Mouse (Mus musculus): Measurements from ENCODE around the gene Relch. TPM values are rescaled to one million over a fixed set of nuclear protein-coding genes. Genes with fewer than 3 reads are reported as not detected.

Gene Relch
- polyA plus RNA-seq, 1 experiment from 2014 or later, result 33.0 TPM

- H3K36me3 ChIP-seq (ENCODE audit: control insufficient read depth, insufficient read depth, low read length), result no peaks in the 10 kb centered on the region
- H3K27me3 ChIP-seq (ENCODE audit: control insufficient read depth, insufficient read depth, low read length), result peaks cover 21% of the 10 kb centered on the region
- H3K4me3 ChIP-seq (ENCODE audit: low read depth, low read length), result peak overlapping the region; percentile 56
- H3K27ac ChIP-seq (ENCODE audit: low read depth, low read length), result no peak overlapping the region
- 34% methylated on average over 12 of the region's 12 CpGs for WGBS
- H3K9me3 ChIP-seq (ENCODE audit: control insufficient read depth, low read length), result no peaks in the 10 kb centered on the region
- ATAC-seq (replicated peaks; ENCODE audit: low FRiP score) (0 out of 2 replicates have a peak, but pooled peaks have one; percentile 15), DNase-seq (ENCODE audit: low spot score) (no peak)
- H3K4me2 ChIP-seq (ENCODE audit: low read depth, low read length, severe bottlenecking), result peak overlapping the region; percentile 96
- H3K4me1 ChIP-seq (replicated peaks; ENCODE audit: control insufficient read depth, insufficient read depth, low read length), result 0 out of 2 replicates have a peak, but pooled peaks cover 4% of the 10 kb centered on the region
- H3K9ac ChIP-seq (ENCODE audit: low read length), result peak overlapping the region; percentile 52
These were observed 116.4 kb downstream of the Relch start for GRCm38 (mm10) chr1:105780079-105780456.

- Histone ChIP-seq H3K9me3 (ENCODE audit: control insufficient read depth, low read length) (no peaks in the 10 kb centered on the region), H3K4me1 (replicated peaks; ENCODE audit: control insufficient read depth, insufficient read depth, low read length) (0 out of 2 replicates have a peak, but pooled peaks cover 4% of the 10 kb centered on the region), H3K36me3 (ENCODE audit: control insufficient read depth, insufficient read depth, low read length) (no peaks in the 10 kb centered on the region), H3K9ac (ENCODE audit: low read length) (peak within 1 kb of the TSS; percentile 52), H3K27ac (ENCODE audit: low read depth, low read length) (no peak within 1 kb of the TSS), H3K4me3 (ENCODE audit: low read depth, low read length) (peak within 1 kb of the TSS; percentile 56), H3K27me3 (ENCODE audit: control insufficient read depth, insufficient read depth, low read length) (peaks cover 21% of the 10 kb centered on the region), H3K4me2 (ENCODE audit: low read depth, low read length, severe bottlenecking) (peak within 1 kb of the TSS; percentile 96)
- ATAC-seq (replicated peaks; ENCODE audit: low FRiP score) (peak; percentile 88), DNase-seq (ENCODE audit: low spot score) (peak; percentile 79)
- 3% methylated on average over 77 of the region's 77 CpGs for WGBS
These were observed 117.0 kb downstream of the Relch start, which contains the start of gene Tnfrsf11a for GRCm38 (mm10) chr1:105780457-105781364. Gene Tnfrsf11a (plus strand): TSS chr1:105780718.

GRCm38 (mm10) chr1:105781391-105782146 is 117.9 kb downstream of the Relch start:
- DNase-seq (ENCODE audit: low spot score), result no peak
- no peaks in the 10 kb centered on the region for H3K36me3 ChIP-seq (ENCODE audit: control insufficient read depth, insufficient read depth, low read length)
- no peak overlapping the region for H3K27ac ChIP-seq (ENCODE audit: low read depth, low read length)
- WGBS, result 38% methylated on average over 12 of the region's 12 CpGs
- peaks cover 21% of the 10 kb centered on the region for H3K27me3 ChIP-seq (ENCODE audit: control insufficient read depth, insufficient read depth, low read length)
- H3K4me3 ChIP-seq (ENCODE audit: low read depth, low read length), result peak overlapping the region; percentile 56; the same call in 1 of the 2 replicates
- no peak for ATAC-seq (replicated peaks; ENCODE audit: low FRiP score)
- 0 out of 2 replicates have a peak, but pooled peaks cover 4% of the 10 kb centered on the region for H3K4me1 ChIP-seq (replicated peaks; ENCODE audit: control insufficient read depth, insufficient read depth, low read length)
- H3K4me2 ChIP-seq (ENCODE audit: low read depth, low read length, severe bottlenecking), result peak overlapping the region; percentile 96; the same call in 1 of the 2 replicates
- no peaks in the 10 kb centered on the region for H3K9me3 ChIP-seq (ENCODE audit: control insufficient read depth, low read length)
- H3K9ac ChIP-seq (ENCODE audit: low read length), result no peak overlapping the region; the same call in 1 of the 2 replicates

GRCm38 (mm10) chr1:105784257-105785016 is 120.8 kb downstream of the Relch start:
- no peak overlapping the region for H3K9ac ChIP-seq (ENCODE audit: low read length)
- no peak overlapping the region for H3K4me2 ChIP-seq (ENCODE audit: low read depth, low read length, severe bottlenecking)
- no peaks in the 10 kb centered on the region for H3K36me3 ChIP-seq (ENCODE audit: control insufficient read depth, insufficient read depth, low read length)
- no peaks in the 10 kb centered on the region for H3K9me3 ChIP-seq (ENCODE audit: control insufficient read depth, low read length)
- H3K4me3 ChIP-seq (ENCODE audit: low read depth, low read length), result no peak overlapping the region
- no peak for DNase-seq (ENCODE audit: low spot score)
- no peak overlapping the region for H3K27ac ChIP-seq (ENCODE audit: low read depth, low read length)
- H3K4me1 ChIP-seq (replicated peaks; ENCODE audit: control insufficient read depth, insufficient read depth, low read length), result 0 out of 2 replicates have a peak, but pooled peaks cover 4% of the 10 kb centered on the region
- H3K27me3 ChIP-seq (ENCODE audit: control insufficient read depth, insufficient read depth, low read length), result peaks cover 21% of the 10 kb centered on the region
- no peak for ATAC-seq (replicated peaks; ENCODE audit: low FRiP score)
- WGBS, result 75% methylated on average over 5 of the region's 5 CpGs

GRCm38 (mm10) chr1:105785146-105785545 is 121.5 kb downstream of the Relch start:
- Histone ChIP-seq H3K27ac (ENCODE audit: low read depth, low read length) (no peak overlapping the region), H3K27me3 (ENCODE audit: control insufficient read depth, insufficient read depth, low read length) (peaks cover 16% of the 10 kb centered on the region), H3K4me1 (replicated peaks; ENCODE audit: control insufficient read depth, insufficient read depth, low read length) (0 out of 2 replicates have a peak, but pooled peaks cover 3% of the 10 kb centered on the region), H3K9ac (ENCODE audit: low read length) (no peak overlapping the region), H3K4me2 (ENCODE audit: low read depth, low read length, severe bottlenecking) (no peak overlapping the region), H3K9me3 (ENCODE audit: control insufficient read depth, low read length) (no peaks in the 10 kb centered on the region), H3K36me3 (ENCODE audit: control insufficient read depth, insufficient read depth, low read length) (no peaks in the 10 kb centered on the region), H3K4me3 (ENCODE audit: low read depth, low read length) (no peak overlapping the region)
- WGBS, result 91% methylated on average over 4 of the region's 4 CpGs
- ATAC-seq (replicated peaks; ENCODE audit: low FRiP score), result no peak
- no peak for DNase-seq (ENCODE audit: low spot score)

- DNase-seq (ENCODE audit: low spot score), result no peak
- Histone ChIP-seq H3K9me3 (ENCODE audit: control insufficient read depth, low read length) (no peaks in the 10 kb centered on the region), H3K4me3 (ENCODE audit: low read depth, low read length) (no peak overlapping the region), H3K27me3 (ENCODE audit: control insufficient read depth, insufficient read depth, low read length) (peaks cover 2% of the 10 kb centered on the region; the same call in 1 of the 2 replicates), H3K4me2 (ENCODE audit: low read depth, low read length, severe bottlenecking) (no peak overlapping the region), H3K9ac (ENCODE audit: low read length) (no peak overlapping the region), H3K27ac (ENCODE audit: low read depth, low read length) (no peak overlapping the region), H3K4me1 (replicated peaks; ENCODE audit: control insufficient read depth, insufficient read depth, low read length) (no peaks in the 10 kb centered on the region), H3K36me3 (ENCODE audit: control insufficient read depth, insufficient read depth, low read length) (no peaks in the 10 kb centered on the region)
- ATAC-seq (replicated peaks; ENCODE audit: low FRiP score), result no peak
- WGBS, result 74% methylated on average over 6 of the region's 6 CpGs
These were observed 123.2 kb downstream of the Relch start for GRCm38 (mm10) chr1:105786731-105787357.

- WGBS, result 94% methylated on average over 3 of the region's 3 CpGs
- Histone ChIP-seq H3K4me1 (replicated peaks; ENCODE audit: control insufficient read depth, insufficient read depth, low read length) (no peaks in the 10 kb centered on the region), H3K27ac (ENCODE audit: low read depth, low read length) (no peak overlapping the region), H3K4me2 (ENCODE audit: low read depth, low read length, severe bottlenecking) (no peak overlapping the region), H3K36me3 (ENCODE audit: control insufficient read depth, insufficient read depth, low read length) (no peaks in the 10 kb centered on the region), H3K4me3 (ENCODE audit: low read depth, low read length) (no peak overlapping the region), H3K9ac (ENCODE audit: low read length) (no peak overlapping the region), H3K9me3 (ENCODE audit: control insufficient read depth, low read length) (no peaks in the 10 kb centered on the region), H3K27me3 (ENCODE audit: control insufficient read depth, insufficient read depth, low read length) (no peaks in the 10 kb centered on the region)
- DNase-seq (ENCODE audit: low spot score), result no peak
- ATAC-seq (replicated peaks; ENCODE audit: low FRiP score), result no peak
These were observed 126.4 kb downstream of the Relch start for GRCm38 (mm10) chr1:105790103-105790502.

Measured in forebrain, embryonic 11.5 days (tissue).